ENCODE assay signal across 33 mouse cellular contexts in the genomic region with DNA sequence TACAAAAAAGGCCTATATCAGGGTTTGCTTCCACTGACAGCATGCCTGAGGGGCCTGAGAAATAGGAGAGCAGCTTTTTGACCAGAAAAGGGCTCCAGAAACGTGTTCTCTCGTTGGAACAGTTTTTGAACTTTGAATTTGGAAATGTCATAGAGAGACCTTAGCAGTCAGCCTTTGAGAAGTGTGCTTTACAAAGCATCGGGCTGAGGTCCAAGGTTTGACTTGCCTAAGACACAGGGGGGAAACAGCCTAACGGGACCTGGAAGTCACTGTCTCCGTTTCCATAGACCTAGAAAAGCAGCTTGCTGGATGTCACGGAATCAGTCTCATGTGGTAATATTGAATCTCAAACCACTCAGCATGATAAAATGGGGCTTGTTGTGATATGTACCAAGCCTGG. TPM values are rescaled to one million over a fixed set of nuclear protein-coding genes. Genes with fewer than 3 reads are reported as not detected.
A peak's percentile ranks its signal among the peaks of the same experiment; 100 is the strongest.
DNase-seq lines count a peak whose midpoint lies in the region; ATAC-seq lines count a peak whose summit lies in the region.
"Had no signal": no experiment of that assay in that cellular context is flagged by ENCODE, and none has a peak within 500 bp of the region (broad histone marks: within the 10 kb centered on the region; RNA-seq: fewer than 3 reads in every experiment).

No protein-coding gene starts in this region.

- no peaks in the 10 kb centered on the region for H3K27me3 ChIP-seq in midbrain, embryonic 11.5 days (ENCODE audit: control insufficient read depth, insufficient read depth, low read length)
- H3K27me3 ChIP-seq: forebrain, embryonic 13.5 days; heart, embryonic 13.5 days had no signal

- H3K27ac ChIP-seq in brown adipose tissue, adult 24 weeks (replicated peaks; ENCODE audit: low read depth, low read length): peak overlapping the region; percentile 97
- no peak overlapping the region for H3K27ac ChIP-seq in midbrain, embryonic 11.5 days (ENCODE audit: low read depth, low read length)
- H3K27ac ChIP-seq: forebrain, embryonic 10.5 days; forebrain, embryonic 13.5 days; heart, adult 2 months; heart, embryonic 10.5 days; heart, embryonic 13.5 days; hindbrain, embryonic 14.5 days; hindbrain, postnatal 0 days had no signal

- H3K4me2 ChIP-seq in midbrain, embryonic 11.5 days: no peak overlapping the region
- H3K4me2 ChIP-seq: forebrain, embryonic 13.5 days; heart, embryonic 13.5 days; hindbrain, embryonic 14.5 days had no signal

- H3K36me3 ChIP-seq in midbrain, embryonic 11.5 days (ENCODE audit: control insufficient read depth, insufficient read depth, low read length): no peaks in the 10 kb centered on the region
- H3K36me3 ChIP-seq: forebrain, embryonic 10.5 days; heart, embryonic 10.5 days; heart, embryonic 13.5 days had no signal

- 89% methylated on average over 6 of the region's 6 CpGs for WGBS in midbrain, embryonic 11.5 days

- no peak overlapping the region for H3K9ac ChIP-seq in midbrain, embryonic 11.5 days (ENCODE audit: low read length)
- H3K9ac ChIP-seq: forebrain, embryonic 13.5 days; heart, embryonic 13.5 days; hindbrain, embryonic 14.5 days had no signal

- no peak for ATAC-seq in midbrain, embryonic 11.5 days (ENCODE audit: low FRiP score)
- ATAC-seq: CD4-positive, CD25-positive, alpha-beta regulatory T cell, adult 4 months; forebrain, embryonic 13.5 days; forebrain, embryonic 16.5 days; hindbrain, postnatal 0 days; inflammation-experienced regulatory T-cells, adult 6 months; intestine, embryonic 16.5 days had no signal

- H3K4me3 ChIP-seq in brown adipose tissue, adult 24 weeks (ENCODE audit: insufficient read depth, low read depth, low read length): no peak overlapping the region
- no peak overlapping the region for H3K4me3 ChIP-seq in midbrain, embryonic 11.5 days (ENCODE audit: low read depth, low read length)
- H3K4me3 ChIP-seq: forebrain, embryonic 10.5 days; forebrain, embryonic 13.5 days; heart, adult 2 months; heart, embryonic 10.5 days; heart, embryonic 13.5 days had no signal

- no peaks in the 10 kb centered on the region for H3K9me3 ChIP-seq in midbrain, embryonic 11.5 days (ENCODE audit: control insufficient read depth, low read length)
- H3K9me3 ChIP-seq: forebrain, embryonic 10.5 days; forebrain, embryonic 13.5 days; heart, embryonic 10.5 days; heart, embryonic 13.5 days had no signal

- H3K4me1 ChIP-seq in brown adipose tissue, adult 24 weeks (ENCODE audit: control insufficient read depth, insufficient read depth, insufficient read length, low read length): peaks cover 20% of the 10 kb centered on the region
- H3K4me1 ChIP-seq in midbrain, embryonic 11.5 days (ENCODE audit: control insufficient read depth, insufficient read depth, low read length): no peaks in the 10 kb centered on the region

- peak; percentile 62 for DNase-seq in adrenal gland, adult 8-10 months
- no peak for DNase-seq in adrenal gland, postnatal 4 days (ENCODE audit: low spot score in 2 of 2)
- peak; percentile 24 for DNase-seq in lung, postnatal 14 days
- no peak for DNase-seq in lung, postnatal 10 days
- DNase-seq in adrenal gland, postnatal 14 days: peak; percentile 70
- DNase-seq in midbrain, embryonic 11.5 days (ENCODE audit: low spot score, missing footprints): no peak
- DNase-seq: cerebellum, adult 18-20 months; cerebellum, adult 9-10 months; cerebellum, postnatal 14 days; gastrocnemius, postnatal 10 days; gastrocnemius, postnatal 36 days; heart, adult 2 months; heart, postnatal 14 days; heart, postnatal 4 days had no signal

RNA-seq across cellular contexts. Expression of gene Cib4, which starts 6.4 kb away (rescaled TPM):
- 1 to 10 TPM; 1.9 to 6.7 (median 3.7) TPM for total RNA-seq in adrenal gland, adult 8-10 months (2022)
- under 1 TPM; 0.53 to 0.99 TPM for total RNA-seq in adrenal gland, postnatal 4 days (2021)
- total RNA-seq in adrenal gland, postnatal 14 days (2021): 1.0 and 1.4 TPM in 2 replicates
- polyA plus RNA-seq in brown adipose tissue, adult 24 weeks (2012; ENCODE audit: insufficient read depth, insufficient read length, missing spikeins): not detected in 2 replicates
- not detected in 2 replicates for polyA plus RNA-seq in midbrain, embryonic 11.5 days (2014; fragmentation: Nextera tagmentation; extraction: Ambion mirVana)
- total RNA-seq: gastrocnemius, adult 18-20 months; gastrocnemius, postnatal 10 days; gastrocnemius, postnatal 36 days; granulocyte monocyte progenitor cell, adult 5-6 weeks; heart, adult 2 months; heart, postnatal 14 days; heart, postnatal 4 days; hindbrain, postnatal 0 days; MEL had no signal
- polyA plus RNA-seq: C2C12; CD4-positive, CD25-positive, alpha-beta regulatory T cell, adult 4 months; embryonic facial prominence, embryonic 11.5 days; embryonic facial prominence, embryonic 14.5 days; forebrain, embryonic 10.5 days; forebrain, embryonic 13.5 days; forebrain, embryonic 16.5 days; heart, adult 2 months; heart, embryonic 10.5 days; heart, embryonic 13.5 days; heart, embryonic 16.5 days; hindbrain, embryonic 11.5 days; hindbrain, embryonic 14.5 days; hindbrain, postnatal 0 days; inflammation-experienced regulatory T-cells, adult 6 months; intestine, embryonic 16.5 days had no signal

RNA-seq across cellular contexts. Expression of gene Kcnk3, which starts 36.0 kb away (rescaled TPM):
- 1,000 to 10,000 TPM; 1,385 to 1,638 (median 1,575) TPM for total RNA-seq in adrenal gland, adult 8-10 months (2022)
- 100 to 1,000 TPM; 684 to 719 TPM for total RNA-seq in adrenal gland, postnatal 4 days (2021)
- 678 and 701 TPM in 2 replicates for total RNA-seq in adrenal gland, postnatal 14 days (2021)
- polyA plus RNA-seq in brown adipose tissue, adult 24 weeks (2012; ENCODE audit: insufficient read depth, insufficient read length, missing spikeins): 118 and 132 TPM in 2 replicates
- polyA plus RNA-seq in midbrain, embryonic 11.5 days (2014; fragmentation: Nextera tagmentation; extraction: Ambion mirVana): 0.27 and 0.50 TPM in 2 replicates
- total RNA-seq: granulocyte monocyte progenitor cell, adult 5-6 weeks; MEL had no signal
- polyA plus RNA-seq: C2C12 had no signal

Comparison
In these comparisons a context has a peak if more than half of its experiments do, and no peak if none do; other contexts are left out.
1. DNase-seq: peak in adrenal gland, adult 8-10 months (single experiment), lung, postnatal 14 days (single experiment) and adrenal gland, postnatal 14 days (single experiment); none in adrenal gland, postnatal 4 days (0 of 2), lung, postnatal 10 days (single experiment) and midbrain, embryonic 11.5 days (single experiment).